Mouse (Mus musculus) testis, postnatal 10 days (tissue): ENCODE results near the gene Nr4a3.
A peak's percentile ranks its signal among the peaks of the same experiment; 100 is the strongest.

Source experiments
- DNase-seq: peaks from one replicate; pipeline ENCODE4 v3.0.0; 2021; ENCODE audit warnings: low spot score

The Nr4a3 gene

DNA sequence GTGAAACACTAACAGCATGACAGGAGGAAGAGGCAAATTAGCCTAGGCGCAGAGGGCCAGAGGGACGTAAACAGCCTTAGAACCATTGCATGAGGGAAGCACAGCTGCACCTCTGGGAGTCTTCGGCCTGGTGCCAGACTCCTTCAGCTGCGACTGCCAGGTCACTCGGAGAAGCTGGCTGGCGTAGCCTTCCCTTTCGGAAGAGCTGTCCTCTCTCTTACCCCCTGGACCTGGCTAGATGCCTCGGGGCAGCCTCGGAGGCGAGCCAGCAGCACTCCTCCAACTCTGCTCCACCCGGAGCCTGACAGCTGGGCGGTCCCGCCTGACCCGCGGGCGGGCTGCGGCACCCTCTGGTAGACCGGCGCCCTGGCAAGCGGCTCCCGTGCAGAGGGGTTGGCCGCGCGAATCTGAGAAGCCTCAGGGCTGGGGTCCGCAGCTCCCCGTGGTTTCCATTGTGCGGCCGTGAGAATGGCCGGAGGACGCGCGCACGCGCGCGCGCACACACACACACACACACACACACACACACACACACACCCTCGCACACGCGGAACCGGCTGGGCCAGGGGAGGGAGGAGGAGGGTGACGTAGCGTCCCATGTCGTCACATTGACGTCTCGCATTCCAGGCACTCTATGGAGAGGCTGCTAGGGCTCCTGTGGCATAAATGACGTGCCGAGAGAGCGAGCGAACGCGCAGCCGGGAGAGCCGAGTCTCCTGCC lies at the start of gene Nr4a3:
Gene Nr4a3 (plus strand): TSS at position 663 of the 721 bp plus-strand sequence.
- peak; percentile 77 for DNase-seq

DNA sequence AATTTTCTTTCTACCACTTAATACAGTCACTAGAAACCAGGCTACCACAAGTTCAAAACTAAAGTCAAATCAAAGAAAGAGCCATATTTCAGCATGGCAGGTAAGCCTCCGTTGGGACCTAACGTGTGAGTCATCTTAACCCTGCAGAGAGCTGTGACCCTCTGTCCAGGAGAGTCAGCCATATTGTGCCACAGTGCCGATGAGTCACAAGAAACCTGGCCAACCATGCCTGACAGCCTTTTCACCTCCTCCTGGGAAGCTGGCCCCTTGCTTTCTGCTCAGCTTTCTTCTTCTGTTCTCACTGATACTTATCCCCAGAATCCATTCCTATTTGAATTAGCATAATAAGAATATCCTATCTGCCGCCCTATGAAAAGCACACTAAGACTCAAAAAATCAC lies 42.0 kb upstream of the Nr4a3 start:
- no peak for DNase-seq

DNA sequence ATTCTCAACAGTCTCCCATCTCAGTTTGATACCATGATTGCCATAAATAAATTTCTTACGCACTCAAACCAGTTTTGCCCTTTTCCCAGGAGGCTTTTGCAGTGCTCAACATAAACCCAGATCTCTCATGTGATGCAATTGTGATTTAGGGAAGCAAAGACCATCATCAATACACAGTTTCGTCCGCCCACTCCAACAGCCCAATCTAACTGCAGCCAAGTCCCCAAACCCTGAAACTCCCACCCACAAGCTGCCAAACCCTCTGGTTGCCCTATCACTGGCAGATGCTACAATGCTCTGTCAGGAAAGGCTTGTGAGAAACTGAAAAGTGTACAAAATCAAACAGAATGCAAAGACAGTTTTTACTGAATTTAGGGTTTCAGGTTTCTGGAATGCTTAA lies 41.5 kb upstream of the Nr4a3 start:
- no peak for DNase-seq

GRCm38 (mm10) chr4:48006355-48006754 lies 38.6 kb upstream of the Nr4a3 start:
- DNase-seq: no peak

GRCm38 (mm10) chr4:48012209-48012608 lies 32.7 kb upstream of the Nr4a3 start:
- DNase-seq: no peak

GRCm38 (mm10) chr4:48022966-48023365 lies 22.0 kb upstream of the Nr4a3 start:
- DNase-seq: no peak

GRCm38 (mm10) chr4:48029652-48030051 lies 15.3 kb upstream of the Nr4a3 start:
- no peak for DNase-seq

DNA sequence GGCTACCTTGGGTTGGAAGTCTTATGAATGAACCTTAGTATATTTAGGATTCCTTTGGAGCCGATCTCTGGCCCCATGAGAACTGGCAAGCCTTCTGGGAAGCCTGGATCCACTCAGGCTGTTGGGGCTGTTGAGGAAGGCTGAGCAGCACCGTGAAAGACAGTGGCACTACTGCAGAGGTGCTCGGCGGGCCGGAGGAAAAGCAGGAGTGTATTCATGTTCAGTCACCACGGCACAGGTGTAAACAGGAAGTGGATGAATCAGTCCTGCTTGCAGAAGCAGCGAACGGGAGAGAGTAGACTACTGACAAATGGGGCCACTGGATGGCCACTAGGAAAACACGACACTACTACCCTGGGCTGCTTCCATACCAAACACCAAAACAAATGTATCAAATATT lies 10.7 kb upstream of the Nr4a3 start:
- no peak for DNase-seq

DNA sequence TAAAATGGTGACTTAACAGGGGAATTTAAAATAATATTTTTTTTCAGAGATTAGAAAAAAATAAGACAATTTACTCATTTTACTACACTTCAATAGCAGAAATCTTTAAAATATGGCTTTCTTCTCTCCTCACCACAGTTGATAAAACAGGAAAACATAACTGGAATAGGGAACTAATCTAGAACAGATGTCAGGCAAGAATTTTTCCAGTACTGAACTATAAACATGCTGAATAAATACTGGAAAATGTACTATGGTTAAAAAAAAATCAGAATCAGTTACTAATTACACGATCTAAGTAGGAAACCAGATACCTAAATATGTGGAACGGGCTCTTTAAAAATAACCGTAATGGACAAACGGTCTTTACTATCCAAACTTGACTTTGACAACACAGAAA lies 7.3 kb upstream of the Nr4a3 start:
- no peak for DNase-seq

DNA sequence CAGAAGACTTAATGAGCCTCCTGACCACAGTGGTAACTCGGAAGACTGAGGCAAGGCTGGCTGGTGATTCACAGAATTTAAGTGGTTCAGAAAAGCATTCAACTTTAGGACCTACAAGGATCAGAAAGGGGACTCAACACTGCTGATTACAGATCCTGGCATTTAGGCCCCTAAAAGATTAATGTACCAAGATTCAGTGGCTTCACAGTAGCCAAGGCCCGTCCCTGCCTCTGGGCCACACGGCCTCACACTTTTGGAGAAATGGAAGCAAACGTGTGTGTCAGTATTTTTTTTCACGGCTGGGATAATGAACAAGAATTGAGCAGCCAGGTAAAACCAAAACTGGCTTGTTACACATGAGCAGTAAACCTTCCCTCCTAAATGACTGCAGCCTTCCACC lies 6.1 kb upstream of the Nr4a3 start:
- no peak for DNase-seq

- no peak for DNase-seq
These were observed 5.2 kb upstream of the Nr4a3 start for GRCm38 (mm10) chr4:48039736-48040135.

DNA sequence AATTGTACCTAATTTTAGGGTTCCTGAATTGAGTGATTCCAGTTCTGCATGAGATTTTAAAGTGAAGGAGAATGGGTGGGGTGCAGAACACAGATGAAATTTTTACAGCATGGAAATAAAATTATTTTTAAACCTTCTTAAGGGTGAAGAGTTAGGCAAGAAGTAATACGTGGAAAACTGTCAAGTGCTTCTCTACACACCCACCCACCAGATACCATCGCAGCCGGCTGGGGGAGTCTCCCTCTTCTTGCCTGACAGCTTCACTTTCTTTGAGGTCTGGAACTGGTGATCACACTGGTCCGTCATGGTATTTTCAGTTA lies 2.5 kb upstream of the Nr4a3 start:
- DNase-seq: no peak

DNA sequence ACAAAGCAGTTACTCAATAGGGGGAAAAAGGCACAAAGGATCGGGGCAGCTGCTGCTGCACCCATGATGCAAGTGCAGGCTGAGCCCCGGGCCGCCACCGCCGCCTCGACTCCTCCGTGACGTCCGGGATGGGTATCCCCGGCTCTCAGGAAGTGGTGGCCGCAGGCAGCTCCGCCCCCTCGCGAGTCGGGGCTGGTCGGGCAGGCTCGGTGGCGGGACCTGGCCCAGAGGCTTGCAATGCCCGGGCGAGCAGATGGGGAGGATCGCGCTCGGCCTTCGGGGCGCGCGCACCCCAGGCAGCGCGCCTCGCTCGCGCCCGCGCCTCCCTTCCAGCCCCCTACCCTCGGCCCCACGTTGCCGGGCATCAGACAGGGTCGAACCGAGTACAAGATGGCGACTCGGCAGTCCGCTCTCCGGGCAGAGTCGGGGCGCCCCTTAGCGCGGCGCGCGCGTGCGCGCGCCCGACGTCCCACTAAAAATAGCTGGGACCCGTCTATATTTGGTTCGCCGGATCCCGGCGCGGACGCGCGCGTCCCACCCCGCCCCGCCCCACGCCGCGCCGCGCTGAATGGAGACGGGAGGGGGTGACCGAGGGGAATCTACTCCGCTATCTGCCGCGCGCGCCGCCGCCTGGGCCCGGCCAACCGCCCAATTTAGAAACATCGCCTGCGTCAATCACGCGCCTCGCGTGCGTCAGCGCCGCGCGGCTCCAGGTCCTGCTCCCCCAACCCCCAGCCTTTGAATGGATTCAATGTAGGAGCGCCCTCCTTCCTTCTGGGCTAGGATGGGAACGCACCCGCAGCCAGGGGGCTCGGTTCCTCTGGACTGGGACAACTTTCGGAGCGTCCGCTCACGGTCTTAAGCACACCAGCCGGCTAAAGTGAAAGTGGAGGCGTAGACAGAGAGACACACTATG lies 1.9 kb upstream of the Nr4a3 start:
- peak; percentile 93 for DNase-seq

DNA sequence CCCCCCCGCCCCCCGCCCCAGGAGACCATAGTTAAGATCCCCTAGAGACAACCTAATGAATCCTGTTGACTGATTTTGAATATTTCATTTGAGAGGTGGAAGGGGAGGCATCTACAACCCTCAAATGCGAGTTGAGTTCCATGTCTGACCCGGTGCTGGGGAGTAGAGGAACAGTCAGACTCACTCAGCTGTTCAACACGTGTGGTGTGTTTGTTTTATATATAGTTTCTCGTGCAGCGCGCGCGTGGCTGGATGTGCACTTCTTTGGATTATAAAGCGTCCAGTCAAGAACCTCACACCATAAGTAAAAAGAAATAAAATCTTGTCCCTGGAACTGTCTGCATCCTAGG lies 837 bp upstream of the Nr4a3 start:
- no peak for DNase-seq

- DNase-seq: peak; percentile 50
These were observed 348 bp downstream of the Nr4a3 start for GRCm38 (mm10) chr4:48045281-48045720.

DNA sequence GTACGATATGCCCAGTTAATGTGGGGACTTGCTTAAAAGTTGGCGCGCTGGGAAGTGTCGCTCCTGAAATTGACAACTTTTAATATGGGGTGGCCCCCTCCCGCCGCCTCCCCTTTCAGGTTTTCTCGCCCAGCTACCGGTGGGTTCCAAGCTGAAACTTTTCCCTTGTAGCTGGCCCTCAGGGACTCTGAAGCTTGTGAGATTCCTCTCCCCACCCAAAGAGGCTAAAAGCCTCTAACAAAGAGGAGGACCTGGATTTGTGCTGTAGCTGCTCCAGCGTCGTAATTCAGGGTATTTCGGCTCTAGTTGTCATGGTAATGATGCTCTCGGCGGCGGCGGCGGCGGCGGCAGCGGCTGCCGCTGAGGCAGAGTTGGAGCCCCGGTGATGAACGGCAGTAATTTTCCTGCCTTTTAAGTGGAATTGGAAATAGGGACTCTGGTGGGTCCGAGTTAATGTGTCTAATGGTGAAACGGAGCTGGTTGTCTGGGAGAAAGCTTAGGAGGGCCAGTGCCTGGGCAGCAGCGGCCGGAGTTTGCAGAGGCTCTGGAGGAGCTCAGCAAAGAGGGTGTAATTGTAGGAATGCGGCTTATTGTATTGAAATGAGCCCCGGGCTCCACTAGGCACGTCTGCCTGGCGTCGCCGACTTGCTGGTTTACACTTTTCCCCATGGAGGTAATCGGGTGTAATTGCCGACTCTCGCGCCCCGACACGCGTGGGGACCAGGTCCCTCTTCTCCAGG lies 938 bp downstream of the Nr4a3 start:
- DNase-seq: no peak

GRCm38 (mm10) chr4:48046461-48046901 lies 1.5 kb downstream of the Nr4a3 start:
- DNase-seq: no peak

GRCm38 (mm10) chr4:48047136-48047765 lies 2.3 kb downstream of the Nr4a3 start:
- peak; percentile 51 for DNase-seq

- peak; percentile 56 for DNase-seq
These were observed 2.9 kb downstream of the Nr4a3 start for GRCm38 (mm10) chr4:48047766-48048371.

GRCm38 (mm10) chr4:48048456-48049315 lies 3.7 kb downstream of the Nr4a3 start:
- DNase-seq: no peak

DNA sequence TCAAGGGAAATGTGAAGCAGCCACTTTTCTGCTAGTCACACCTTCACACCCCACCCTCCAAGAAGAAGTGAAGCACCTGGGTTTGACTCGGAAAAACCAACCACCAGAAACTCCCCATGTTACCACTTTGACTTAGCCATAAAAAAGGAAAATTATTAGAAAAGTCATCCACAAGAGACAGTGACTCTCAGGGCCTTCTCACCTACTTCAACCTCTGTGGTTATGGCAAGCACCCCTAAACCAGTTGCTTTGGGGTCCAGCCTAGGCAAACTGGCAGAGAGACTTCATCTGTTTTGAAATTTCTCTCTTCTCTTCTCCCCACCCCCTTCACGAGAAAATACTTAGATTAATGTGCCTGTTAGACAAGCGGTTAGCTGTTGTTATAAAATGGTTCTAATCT lies 5.1 kb downstream of the Nr4a3 start:
- DNase-seq: no peak
